14 mouse cellular contexts compared by ENCODE assay signal in genomic region chr11:31848725-31849124, GRCm38 (mm10).
"Had no signal": no experiment of that assay in that cellular context is flagged by ENCODE, and none has a peak within 500 bp of the region (broad histone marks: within the 10 kb centered on the region; RNA-seq: fewer than 3 reads in every experiment).

No protein-coding gene starts in this region.

- ATAC-seq: lung, postnatal 0 days had no signal

- H3K4me1 ChIP-seq: kidney, embryonic 15.5 days had no signal

- H3K36me3 ChIP-seq: kidney, embryonic 15.5 days had no signal

- H3K9me3 ChIP-seq: kidney, embryonic 15.5 days had no signal

- H3K4me3 ChIP-seq: kidney, embryonic 15.5 days; left cerebral cortex, adult 2 months had no signal

- H3K27ac ChIP-seq: kidney, embryonic 15.5 days; left cerebral cortex, adult 2 months; macrophage had no signal

- H3K27me3 ChIP-seq: kidney, embryonic 15.5 days had no signal

- H3K4me2 ChIP-seq: kidney, embryonic 15.5 days; liver, embryonic 11.5 days; lung, embryonic 14.5 days had no signal

- H3K9ac ChIP-seq: kidney, embryonic 15.5 days; lung, embryonic 14.5 days had no signal

- DNase-seq: kidney, adult 11 months; kidney, adult 8-10 months; kidney, postnatal 10 days; kidney, postnatal 36 days; layer of hippocampus, postnatal 36 days; lung, embryonic 14.5 days; midbrain, embryonic 14.5 days; thymus, adult 18-20 months; thymus, postnatal 36 days had no signal
